Mouse (Mus musculus) erythroblast, embryonic 14.5 days (primary cell): ENCODE results near the gene Tubgcp2.

Experiments
- GATA1 ChIP-seq: IDR thresholded peaks from 2 replicates; pipeline ENCODE4 v1.6.1; 2012; ENCODE audit warnings: low read length, inconsistent platforms, mixed read lengths
- TAL1 ChIP-seq: IDR thresholded peaks from 3 replicates; pipeline ENCODE4 v1.6.1; 2012; ENCODE audit warnings: low read length, inconsistent platforms, mixed read lengths

DNA sequence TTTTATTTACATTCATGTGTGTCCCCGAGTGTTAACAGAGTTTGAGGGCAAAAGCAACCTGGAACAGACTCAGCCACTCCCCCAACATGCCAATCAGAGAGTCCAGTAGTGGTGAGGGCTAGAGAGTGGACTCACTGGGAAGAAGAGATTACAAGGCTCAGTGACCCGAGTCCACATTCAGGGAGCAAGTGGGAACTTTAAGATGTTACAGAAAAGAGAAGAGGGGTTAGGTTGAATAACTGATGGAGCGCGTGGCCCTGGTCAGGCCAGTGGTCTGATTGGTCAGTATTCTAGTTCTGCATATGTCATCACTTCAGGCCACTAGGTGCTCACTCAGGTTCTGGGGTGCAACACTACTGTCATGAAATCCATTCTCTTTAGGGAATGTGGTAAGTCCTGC, 69.3 kb downstream of the Tubgcp2 start:
- TF ChIP-seq TAL1 (no peak), GATA1 (no peak)
